Mouse (Mus musculus): Measurements from ENCODE around the gene Gm21969. TPM values are rescaled to one million over a fixed set of nuclear protein-coding genes. Genes with fewer than 3 reads are reported as not detected.

Gm21969 gene
- polyA plus RNA-seq, 1 experiment from 2014 or later = not detected

DNA sequence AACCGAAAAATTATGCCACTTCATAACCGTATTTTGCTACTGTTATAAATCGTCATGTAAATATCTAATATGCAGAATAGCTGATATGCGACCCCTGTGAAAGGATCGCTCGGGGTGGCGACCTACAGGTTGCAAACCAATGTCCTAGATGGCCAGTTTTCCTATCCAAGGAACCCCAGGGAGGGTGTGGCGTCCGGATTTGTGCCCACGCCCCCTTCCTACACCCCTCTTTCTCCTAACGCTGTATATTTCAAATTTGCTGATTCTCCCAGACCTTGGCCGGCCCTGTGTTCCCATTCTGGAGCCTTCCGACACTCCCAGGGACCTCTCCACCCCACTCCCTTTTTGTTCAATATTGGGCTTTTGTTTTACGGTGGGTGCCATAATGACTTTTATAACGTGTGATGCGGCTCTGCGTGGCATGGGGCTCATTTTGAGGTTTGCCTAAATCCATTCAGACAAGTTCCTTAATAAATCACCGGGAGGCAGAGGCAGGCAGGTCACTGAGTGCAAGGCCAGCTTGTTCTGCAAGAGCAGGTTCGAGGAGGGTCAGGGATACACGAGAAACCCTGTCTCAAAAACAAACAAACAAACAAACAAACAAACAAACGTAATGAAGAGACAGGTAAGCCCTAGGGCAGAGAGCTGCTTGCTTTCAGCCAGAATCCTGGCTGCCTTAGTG, 20.6 kb downstream of the Gm21969 start:
- Histone ChIP-seq H3K4me3 (ENCODE audit: low read depth, low read length) (peak overlapping the region; percentile 50), H3K9me3 (replicated peaks; ENCODE audit: control insufficient read depth, low read length) (no peaks in the 10 kb centered on the region), H3K4me1 (ENCODE audit: control insufficient read depth, insufficient read depth, low read length) (no peaks in the 10 kb centered on the region), H3K36me3 (replicated peaks; ENCODE audit: control insufficient read depth, insufficient read depth, low read depth, low read length) (no peaks in the 10 kb centered on the region), H3K4me2 (ENCODE audit: low read depth, low read length) (peak overlapping the region; percentile 67), H3K27me3 (ENCODE audit: control insufficient read depth, insufficient read depth, low read length) (no peaks in the 10 kb centered on the region), H3K9ac (replicated peaks; ENCODE audit: low read length) (peak overlapping the region; percentile 55), H3K27ac (replicated peaks; ENCODE audit: low read depth, low read length) (no peak overlapping the region)
- DNase-seq (ENCODE audit: low spot score) = no peak
- WGBS = 26% methylated on average over 21 of the region's 21 CpGs
- no peak for ATAC-seq (replicated peaks; ENCODE audit: insufficient number of reproducible peaks, low FRiP score, low TSS enrichment, low read depth)

DNA sequence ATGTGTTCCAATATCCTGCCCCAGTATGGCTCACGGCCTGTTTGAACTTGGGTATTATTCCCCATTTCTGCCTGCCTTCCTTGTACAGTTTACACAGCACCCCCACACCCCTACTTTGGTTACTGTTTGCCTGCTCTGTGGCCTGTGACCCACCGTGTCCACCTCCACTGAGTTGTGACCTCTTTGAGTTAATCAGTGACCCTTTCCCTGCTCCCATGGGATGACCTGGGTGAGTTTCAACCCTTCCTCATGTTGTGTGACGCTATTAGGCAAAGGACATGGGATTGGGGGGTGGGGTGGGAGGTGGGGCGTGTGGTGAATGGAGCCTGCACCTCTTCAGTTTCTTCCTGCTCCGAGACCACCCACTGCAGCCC, 21.1 kb downstream of the Gm21969 start:
- no peak for ATAC-seq (replicated peaks; ENCODE audit: insufficient number of reproducible peaks, low FRiP score, low TSS enrichment, low read depth)
- 58% methylated on average over 5 of the region's 5 CpGs for WGBS

DNA sequence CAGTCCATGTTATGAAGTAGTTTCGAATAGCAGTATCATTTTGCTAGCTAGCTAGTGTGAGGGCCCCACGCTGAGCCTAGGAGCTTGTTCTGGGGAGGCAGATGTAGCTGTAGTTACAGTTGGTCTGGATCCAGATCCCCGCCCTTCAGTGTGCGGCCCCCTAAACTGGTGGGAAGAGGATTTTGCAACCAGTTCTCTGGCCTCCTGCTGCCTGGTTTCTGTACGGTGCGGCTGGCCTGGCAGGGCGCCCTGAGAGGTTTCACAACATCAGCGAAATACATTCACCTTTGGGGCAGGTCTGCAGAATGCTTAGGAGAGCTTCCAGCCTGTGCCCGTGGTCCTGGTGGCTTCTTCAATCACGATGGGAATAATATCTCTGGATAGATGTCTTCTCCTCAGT, 21.7 kb downstream of the Gm21969 start:
- Histone ChIP-seq H3K4me1 (ENCODE audit: control insufficient read depth, insufficient read depth, low read length) (no peaks in the 10 kb centered on the region), H3K36me3 (replicated peaks; ENCODE audit: control insufficient read depth, insufficient read depth, low read depth, low read length) (no peaks in the 10 kb centered on the region), H3K9me3 (replicated peaks; ENCODE audit: control insufficient read depth, low read length) (no peaks in the 10 kb centered on the region), H3K4me3 (ENCODE audit: low read depth, low read length) (no peak overlapping the region), H3K4me2 (ENCODE audit: low read depth, low read length) (no peak overlapping the region), H3K27ac (replicated peaks; ENCODE audit: low read depth, low read length) (no peak overlapping the region), H3K9ac (replicated peaks; ENCODE audit: low read length) (no peak overlapping the region), H3K27me3 (ENCODE audit: control insufficient read depth, insufficient read depth, low read length) (no peaks in the 10 kb centered on the region)
- DNase-seq (ENCODE audit: low spot score) = no peak
- 86% methylated on average over 10 of the region's 10 CpGs for WGBS
- no peak for ATAC-seq (replicated peaks; ENCODE audit: insufficient number of reproducible peaks, low FRiP score, low TSS enrichment, low read depth)

More for the DNA sequence above, 21.1 kb downstream of the Gm21969 start:
- Histone ChIP-seq H3K4me1 (ENCODE audit: control insufficient read depth, insufficient read depth, low read length) (no peaks in the 10 kb centered on the region), H3K9ac (replicated peaks; ENCODE audit: low read length) (no peak overlapping the region), H3K27me3 (ENCODE audit: control insufficient read depth, insufficient read depth, low read length) (no peaks in the 10 kb centered on the region), H3K36me3 (replicated peaks; ENCODE audit: control insufficient read depth, insufficient read depth, low read depth, low read length) (no peaks in the 10 kb centered on the region), H3K4me2 (ENCODE audit: low read depth, low read length) (no peak overlapping the region), H3K27ac (replicated peaks; ENCODE audit: low read depth, low read length) (no peak overlapping the region), H3K9me3 (replicated peaks; ENCODE audit: control insufficient read depth, low read length) (no peaks in the 10 kb centered on the region), H3K4me3 (ENCODE audit: low read depth, low read length) (no peak overlapping the region)
- DNase-seq (ENCODE audit: low spot score) = no peak

- 93% methylated on average over 11 of the region's 11 CpGs for WGBS
- ATAC-seq (replicated peaks; ENCODE audit: insufficient number of reproducible peaks, low FRiP score, low TSS enrichment, low read depth) = no peak
- DNase-seq (ENCODE audit: low spot score) = no peak
- Histone ChIP-seq H3K27ac (replicated peaks; ENCODE audit: low read depth, low read length) (no peak overlapping the region), H3K4me2 (ENCODE audit: low read depth, low read length) (no peak overlapping the region), H3K9me3 (replicated peaks; ENCODE audit: control insufficient read depth, low read length) (no peaks in the 10 kb centered on the region), H3K27me3 (ENCODE audit: control insufficient read depth, insufficient read depth, low read length) (no peaks in the 10 kb centered on the region), H3K9ac (replicated peaks; ENCODE audit: low read length) (no peak overlapping the region), H3K4me1 (ENCODE audit: control insufficient read depth, insufficient read depth, low read length) (no peaks in the 10 kb centered on the region), H3K36me3 (replicated peaks; ENCODE audit: control insufficient read depth, insufficient read depth, low read depth, low read length) (no peaks in the 10 kb centered on the region), H3K4me3 (ENCODE audit: low read depth, low read length) (no peak overlapping the region)
These were observed 24.4 kb downstream of the Gm21969 start for GRCm38 (mm10) chr4:139627361-139627760.

GRCm38 (mm10) chr4:139630171-139630570, 27.2 kb downstream of the Gm21969 start:
- H3K4me3 ChIP-seq (ENCODE audit: low read depth, low read length) = no peak overlapping the region
- no peaks in the 10 kb centered on the region for H3K4me1 ChIP-seq (ENCODE audit: control insufficient read depth, insufficient read depth, low read length)
- H3K4me2 ChIP-seq (ENCODE audit: low read depth, low read length) = no peak overlapping the region
- no peaks in the 10 kb centered on the region for H3K36me3 ChIP-seq (replicated peaks; ENCODE audit: control insufficient read depth, insufficient read depth, low read depth, low read length)
- 72% methylated on average over 10 of the region's 10 CpGs for WGBS
- no peak overlapping the region for H3K9ac ChIP-seq (replicated peaks; ENCODE audit: low read length)
- ATAC-seq (replicated peaks; ENCODE audit: insufficient number of reproducible peaks, low FRiP score, low TSS enrichment, low read depth) = no peak
- H3K27ac ChIP-seq (replicated peaks; ENCODE audit: low read depth, low read length) = no peak overlapping the region
- H3K27me3 ChIP-seq (ENCODE audit: control insufficient read depth, insufficient read depth, low read length) = no peaks in the 10 kb centered on the region
- no peak for DNase-seq (ENCODE audit: low spot score)
- H3K9me3 ChIP-seq (replicated peaks; ENCODE audit: control insufficient read depth, low read length) = no peaks in the 10 kb centered on the region

- no peak for ATAC-seq (replicated peaks; ENCODE audit: insufficient number of reproducible peaks, low FRiP score, low TSS enrichment, low read depth)
- Histone ChIP-seq H3K4me1 (ENCODE audit: control insufficient read depth, insufficient read depth, low read length) (no peaks in the 10 kb centered on the region), H3K27ac (replicated peaks; ENCODE audit: low read depth, low read length) (no peak overlapping the region), H3K27me3 (ENCODE audit: control insufficient read depth, insufficient read depth, low read length) (no peaks in the 10 kb centered on the region), H3K36me3 (replicated peaks; ENCODE audit: control insufficient read depth, insufficient read depth, low read depth, low read length) (no peaks in the 10 kb centered on the region), H3K9me3 (replicated peaks; ENCODE audit: control insufficient read depth, low read length) (no peaks in the 10 kb centered on the region), H3K9ac (replicated peaks; ENCODE audit: low read length) (no peak overlapping the region), H3K4me2 (ENCODE audit: low read depth, low read length) (no peak overlapping the region), H3K4me3 (ENCODE audit: low read depth, low read length) (no peak overlapping the region)
- WGBS = 71% methylated on average over 5 of the region's 5 CpGs
- no peak for DNase-seq (ENCODE audit: low spot score)
These were observed 28.2 kb downstream of the Gm21969 start for GRCm38 (mm10) chr4:139631141-139631540.

- H3K4me1 ChIP-seq (ENCODE audit: control insufficient read depth, insufficient read depth, low read length) = no peaks in the 10 kb centered on the region
- 84% methylated on average over 7 of the region's 7 CpGs for WGBS
- no peak for ATAC-seq (replicated peaks; ENCODE audit: insufficient number of reproducible peaks, low FRiP score, low TSS enrichment, low read depth)
- H3K4me3 ChIP-seq (ENCODE audit: low read depth, low read length) = no peak overlapping the region
- no peaks in the 10 kb centered on the region for H3K36me3 ChIP-seq (replicated peaks; ENCODE audit: control insufficient read depth, insufficient read depth, low read depth, low read length)
- H3K9me3 ChIP-seq (replicated peaks; ENCODE audit: control insufficient read depth, low read length) = no peaks in the 10 kb centered on the region
- H3K27ac ChIP-seq (replicated peaks; ENCODE audit: low read depth, low read length) = no peak overlapping the region
- H3K9ac ChIP-seq (replicated peaks; ENCODE audit: low read length) = no peak overlapping the region
- no peak overlapping the region for H3K4me2 ChIP-seq (ENCODE audit: low read depth, low read length)
- DNase-seq (ENCODE audit: low spot score) = no peak
- H3K27me3 ChIP-seq (ENCODE audit: control insufficient read depth, insufficient read depth, low read length) = no peaks in the 10 kb centered on the region
These were observed 28.7 kb downstream of the Gm21969 start for GRCm38 (mm10) chr4:139631569-139632253.

- no peak overlapping the region for H3K27ac ChIP-seq (replicated peaks; ENCODE audit: low read depth, low read length)
- no peaks in the 10 kb centered on the region for H3K9me3 ChIP-seq (replicated peaks; ENCODE audit: control insufficient read depth, low read length)
- 81% methylated on average over 10 of the region's 10 CpGs for WGBS
- no peak overlapping the region for H3K4me2 ChIP-seq (ENCODE audit: low read depth, low read length)
- H3K9ac ChIP-seq (replicated peaks; ENCODE audit: low read length) = no peak overlapping the region
- ATAC-seq (replicated peaks; ENCODE audit: insufficient number of reproducible peaks, low FRiP score, low TSS enrichment, low read depth) = no peak
- H3K4me1 ChIP-seq (ENCODE audit: control insufficient read depth, insufficient read depth, low read length) = no peaks in the 10 kb centered on the region
- no peak overlapping the region for H3K4me3 ChIP-seq (ENCODE audit: low read depth, low read length)
- DNase-seq (ENCODE audit: low spot score) = no peak
- no peaks in the 10 kb centered on the region for H3K36me3 ChIP-seq (replicated peaks; ENCODE audit: control insufficient read depth, insufficient read depth, low read depth, low read length)
- H3K27me3 ChIP-seq (ENCODE audit: control insufficient read depth, insufficient read depth, low read length) = no peaks in the 10 kb centered on the region
These were observed 29.2 kb downstream of the Gm21969 start for GRCm38 (mm10) chr4:139632254-139632580.

Data from embryonic facial prominence, embryonic 11.5 days (tissue).